Mouse (Mus musculus) E14TG2a.4 (cell line): ENCODE measurements around the gene Pycr1.
"Not testable (repeated sequence)": the region's sequence is repeated elsewhere in the genome, so short reads cannot be mapped to it uniquely, and the experiment has no call there.

Experiments used
- H3K27me3 ChIP-seq: 2 replicates; pipeline ENCODE4 v1.6.1; 2014; ENCODE audit warnings: low read length, control low read depth; ENCODE audit not compliant: insufficient read depth
- H3K36me3 ChIP-seq: 2 replicates; pipeline ENCODE4 v1.6.1; 2014; ENCODE audit warnings: low read length, control low read depth; ENCODE audit not compliant: insufficient read depth
- H3K4me1 ChIP-seq: replicated peaks from 2 replicates; pipeline ENCODE4 v1.6.1; 2014; ENCODE audit warnings: low read depth, low read length, control low read depth
- H3K4me3 ChIP-seq: replicated peaks from 2 replicates; pipeline ENCODE4 v1.5.1; 2014; ENCODE audit warnings: mild to moderate bottlenecking, low read length
- H3K9me3 ChIP-seq: 2 replicates; pipeline ENCODE4 v1.6.1; 2014; ENCODE audit warnings: low read length, control low read depth
- CTCF ChIP-seq: conservative IDR thresholded peaks from 2 replicates; pipeline ENCODE4 v1.5.1; 2014; ENCODE audit warnings: low read length
- NANOG ChIP-seq: IDR thresholded peaks from 2 replicates; pipeline ENCODE4 v1.6.1; 2014; ENCODE audit warnings: borderline replicate concordance, low read length, mixed read lengths
- POU5F1 ChIP-seq: IDR thresholded peaks from 2 replicates; pipeline ENCODE4 v1.6.1; 2014; ENCODE audit warnings: low read length, borderline replicate concordance

Pycr1 gene

GRCm38 (mm10) chr11:120676951-120677350 is 33.4 kb upstream of the Pycr1 start:
- H3K36me3 ChIP-seq, result peaks cover 78% of the 10 kb centered on the region
- no peak for TF ChIP-seq CTCF
- TF ChIP-seq POU5F1, result no peak
- TF ChIP-seq NANOG, result no peak

GRCm38 (mm10) chr11:120675875-120676274 is 32.3 kb upstream of the Pycr1 start:
- not testable (repeated sequence) for H3K9me3 ChIP-seq, H3K27me3 ChIP-seq, H3K4me3 ChIP-seq
- H3K36me3 ChIP-seq, result peaks cover 67% of the 10 kb centered on the region
- peaks cover 65% of the 10 kb centered on the region for H3K4me1 ChIP-seq

More at GRCm38 (mm10) chr11:120676951-120677350, 33.4 kb upstream of the Pycr1 start:
- Histone ChIP-seq H3K9me3 (no peaks in the 10 kb centered on the region), H3K27me3 (no peaks in the 10 kb centered on the region), H3K4me1 (peaks cover 60% of the 10 kb centered on the region), H3K4me3 (no peak overlapping the region)

DNA sequence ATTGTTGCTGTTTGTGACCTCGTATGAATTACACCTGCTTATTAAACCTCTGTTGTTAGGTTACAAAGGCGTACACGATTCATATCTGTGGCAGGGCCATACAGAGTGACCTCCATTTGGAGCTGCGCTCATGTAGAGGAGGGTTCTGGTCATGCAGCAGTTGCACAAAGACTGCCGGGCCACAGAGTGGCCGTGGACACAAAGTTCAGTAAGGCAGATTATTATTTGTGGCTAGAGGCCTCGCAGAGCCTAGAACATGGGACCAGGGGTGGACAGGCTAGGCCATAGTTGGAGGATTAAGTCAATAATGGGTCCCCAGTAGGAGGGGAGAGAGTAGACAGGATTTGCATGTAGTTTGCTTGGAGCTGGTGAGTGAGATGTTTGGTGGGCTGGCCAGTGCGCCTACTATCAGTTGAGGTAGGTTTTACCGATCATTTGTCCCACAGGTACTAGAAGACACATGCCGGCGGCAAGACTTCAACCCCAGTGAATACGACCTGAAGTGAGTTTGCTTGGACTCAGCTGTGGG is 30.1 kb upstream of the Pycr1 start:
- peak overlapping the region; percentile 84 for H3K4me3 ChIP-seq
- peaks cover 45% of the 10 kb centered on the region for H3K36me3 ChIP-seq
- no peaks in the 10 kb centered on the region for H3K9me3 ChIP-seq
- H3K4me1 ChIP-seq, result peaks cover 81% of the 10 kb centered on the region
- H3K27me3 ChIP-seq, result no peaks in the 10 kb centered on the region
- TF ChIP-seq NANOG (no peak), CTCF (no peak), POU5F1 (no peak)

DNA sequence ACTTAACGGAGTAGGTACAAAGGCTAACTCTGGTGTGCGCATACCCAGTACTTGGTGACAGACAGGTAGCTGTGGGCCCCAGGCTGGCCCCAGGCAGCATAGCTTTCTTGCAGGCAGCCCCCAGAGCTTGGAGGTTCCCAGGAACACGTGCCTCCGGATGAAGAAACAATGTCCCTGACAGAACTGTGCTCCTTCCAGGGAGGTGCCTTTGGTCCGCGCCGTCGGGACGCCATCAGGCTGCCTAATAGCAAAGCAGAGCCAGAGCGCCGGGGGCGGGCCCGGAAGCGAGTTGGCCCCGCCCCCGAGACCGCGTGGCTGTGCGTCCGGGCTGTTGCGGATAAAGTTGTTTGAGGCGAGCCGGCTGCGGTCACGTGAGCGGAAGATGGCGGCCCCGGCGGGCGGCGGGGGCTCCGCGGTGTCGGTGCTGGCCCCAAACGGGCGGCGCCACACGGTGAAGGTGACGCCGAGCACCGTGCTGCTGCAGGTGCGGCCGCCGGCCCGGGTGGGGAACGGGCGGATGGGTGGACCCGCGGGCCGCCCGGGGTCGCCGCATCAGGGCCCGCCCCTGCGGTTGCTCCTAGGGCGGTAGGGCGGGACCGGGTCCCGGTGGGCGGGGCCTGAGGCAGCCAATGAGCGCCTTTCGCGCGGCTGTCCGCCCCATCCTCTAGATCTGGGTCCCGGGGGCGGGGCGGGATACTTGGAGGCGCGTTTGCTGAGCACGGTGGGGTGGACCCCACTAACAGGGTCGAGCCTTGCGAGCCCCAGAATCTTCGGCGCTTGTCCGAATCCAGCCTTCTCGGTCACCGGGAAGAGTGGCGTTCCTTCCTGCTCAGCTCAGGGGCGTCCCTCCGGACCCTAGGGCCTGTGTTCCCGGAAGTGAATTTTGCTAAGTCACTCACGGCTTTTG is 29.4 kb upstream of the Pycr1 start, which contains the start of gene Aspscr1:
TSS of gene Aspscr1 (plus strand) at position 287 of the 907 bp plus-strand sequence.
- Histone ChIP-seq H3K4me3 (peak within 1 kb of the TSS; percentile 84), H3K27me3 (no peaks in the 10 kb centered on the region), H3K36me3 (peaks cover 38% of the 10 kb centered on the region), H3K4me1 (peaks cover 81% of the 10 kb centered on the region), H3K9me3 (no peaks in the 10 kb centered on the region)
- TF ChIP-seq POU5F1 (no peak), CTCF (no peak), NANOG (no peak)

GRCm38 (mm10) chr11:120666617-120667016 is 23.0 kb upstream of the Pycr1 start:
- Histone ChIP-seq H3K27me3 (no peaks in the 10 kb centered on the region), H3K9me3 (no peaks in the 10 kb centered on the region), H3K36me3 (no peaks in the 10 kb centered on the region), H3K4me1 (peaks cover 92% of the 10 kb centered on the region), H3K4me3 (peak overlapping the region; percentile 43)
- no peak for TF ChIP-seq POU5F1

DNA sequence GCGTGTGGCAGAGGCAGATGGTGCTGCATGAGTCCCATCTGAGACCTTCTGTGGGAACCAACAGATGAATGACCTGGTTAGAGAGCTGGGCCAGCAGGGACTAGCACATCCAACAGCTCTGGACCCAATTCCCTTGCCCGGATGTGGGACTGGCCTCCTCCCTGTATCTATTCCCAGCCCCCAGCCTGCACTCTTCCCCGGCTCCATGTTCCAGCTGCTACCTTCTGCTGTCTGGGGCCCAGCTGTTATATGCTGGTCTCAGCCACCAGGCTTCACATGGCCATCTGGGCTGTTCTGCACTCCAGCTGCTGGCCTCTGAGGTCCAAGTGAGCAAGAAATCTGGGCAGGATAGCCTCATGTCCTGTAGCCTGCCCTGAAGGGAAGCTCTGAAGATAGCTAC is 21.8 kb upstream of the Pycr1 start:
- H3K9me3 ChIP-seq, result no peaks in the 10 kb centered on the region
- H3K4me3 ChIP-seq, result peak overlapping the region; percentile 43
- peaks cover 91% of the 10 kb centered on the region for H3K4me1 ChIP-seq
- TF ChIP-seq NANOG (no peak), CTCF (no peak), POU5F1 (no peak)
- H3K27me3 ChIP-seq, result no peaks in the 10 kb centered on the region
- H3K36me3 ChIP-seq, result no peaks in the 10 kb centered on the region

- peaks cover 12% of the 10 kb centered on the region for H3K27me3 ChIP-seq
- peak overlapping the region; percentile 17; the same call in 1 of the 2 replicates for H3K4me3 ChIP-seq
- TF ChIP-seq POU5F1, result no peak
- TF ChIP-seq NANOG, result peak; percentile 93
- no peak for TF ChIP-seq CTCF
- no peaks in the 10 kb centered on the region for H3K9me3 ChIP-seq
- H3K4me1 ChIP-seq, result peaks cover 83% of the 10 kb centered on the region
- 0 out of 2 replicates have a peak, but pooled peaks cover 3% of the 10 kb centered on the region for H3K36me3 ChIP-seq
Observed at GRCm38 (mm10) chr11:120663714-120664113, 20.1 kb upstream of the Pycr1 start.

- H3K4me3 ChIP-seq, result peak overlapping the region; percentile 89
- H3K9me3 ChIP-seq, result no peaks in the 10 kb centered on the region
- peaks cover 20% of the 10 kb centered on the region for H3K27me3 ChIP-seq
- H3K4me1 ChIP-seq, result peaks cover 83% of the 10 kb centered on the region
- no peak for TF ChIP-seq POU5F1
- TF ChIP-seq CTCF, result no peak
- TF ChIP-seq NANOG, result no peak
- H3K36me3 ChIP-seq, result peaks cover 12% of the 10 kb centered on the region
Observed at GRCm38 (mm10) chr11:120662759-120663158, 19.2 kb upstream of the Pycr1 start.

GRCm38 (mm10) chr11:120661076-120661460 is 17.5 kb upstream of the Pycr1 start, which contains the start of gene Notum:
TSS of gene Notum (minus strand) at chr11:120661175.
- peak within 1 kb of the TSS; percentile 89 for H3K4me3 ChIP-seq
- H3K4me1 ChIP-seq, result peaks cover 83% of the 10 kb centered on the region
- peaks cover 27% of the 10 kb centered on the region for H3K27me3 ChIP-seq
- H3K36me3 ChIP-seq, result peaks cover 29% of the 10 kb centered on the region
- no peaks in the 10 kb centered on the region for H3K9me3 ChIP-seq
- TF ChIP-seq CTCF (no peak), NANOG (no peak), POU5F1 (no peak)
